In genomic region chr11:100828676-100829151, GRCm38 (mm10) we compare ENCODE assay signal across 10 mouse cellular contexts. TPM values are rescaled to one million over a fixed set of nuclear protein-coding genes. Genes with fewer than 3 reads are reported as not detected.
DNase-seq lines count a peak whose midpoint lies in the region; ATAC-seq and TF ChIP-seq lines count a peak whose summit lies in the region.
"Had no signal": no experiment of that assay in that cellular context is flagged by ENCODE, and none has a peak within 500 bp of the region (broad histone marks: within the 10 kb centered on the region; RNA-seq: fewer than 3 reads in every experiment).

No protein-coding gene starts in this region.

- intact Hi-C loops in gastrocnemius, adult 2 months (cut with DNase I): no loop called here

- peak; percentile 55 for DNase-seq in gastrocnemius, adult 2 months
- no peak for DNase-seq in gastrocnemius, postnatal 10 days
- no peak for DNase-seq in G1E (ENCODE audit: low spot score)
- peak; percentile 59 to 61 for DNase-seq in cerebellum, postnatal 25 days
- no peak for DNase-seq in ovary, postnatal 10 days (ENCODE audit: low spot score)
- DNase-seq in embryo, embryonic 11 days: no peak
- DNase-seq in right cerebral cortex, adult 18-20 months: no peak
- DNase-seq: layer of hippocampus, postnatal 36 days had no signal

- no peaks in the 10 kb centered on the region for H3K9me3 ChIP-seq in G1E (replicated peaks)
- no peaks in the 10 kb centered on the region for H3K9me3 ChIP-seq in liver, embryonic 12.5 days (replicated peaks)
- H3K9me3 ChIP-seq: midbrain, embryonic 12.5 days had no signal

- peak overlapping the region; percentile 45 for H3K4me3 ChIP-seq in gastrocnemius, adult 2 months
- H3K4me3 ChIP-seq in G1E (ENCODE audit: low read depth, low read length): peak overlapping the region; percentile 33; the same call in 1 of the 2 replicates
- no peak overlapping the region for H3K4me3 ChIP-seq in liver, embryonic 12.5 days
- H3K4me3 ChIP-seq: midbrain, embryonic 12.5 days had no signal

- no peaks in the 10 kb centered on the region for H3K27me3 ChIP-seq in G1E (ENCODE audit: insufficient read depth, low read length)
- H3K27me3 ChIP-seq in liver, embryonic 12.5 days (replicated peaks): no peaks in the 10 kb centered on the region
- H3K27me3 ChIP-seq: midbrain, embryonic 12.5 days had no signal

- peaks cover 85% of the 10 kb centered on the region for H3K36me3 ChIP-seq in G1E (replicated peaks)
- 0 out of 2 replicates have a peak, but pooled peaks cover 12% of the 10 kb centered on the region for H3K36me3 ChIP-seq in liver, embryonic 12.5 days
- H3K36me3 ChIP-seq: midbrain, embryonic 12.5 days had no signal

- H3K4me1 ChIP-seq in G1E (ENCODE audit: insufficient read depth, low read depth, low read length): peaks cover 79% of the 10 kb centered on the region
- peaks cover 81% of the 10 kb centered on the region for H3K4me1 ChIP-seq in liver, embryonic 12.5 days

- H3K27ac ChIP-seq in gastrocnemius, adult 2 months: peak overlapping the region; percentile 85
- peak overlapping the region; percentile 51; the same call in 1 of the 2 replicates for H3K27ac ChIP-seq in liver, embryonic 12.5 days
- H3K27ac ChIP-seq: midbrain, embryonic 12.5 days had no signal

- no peak overlapping the region for H3K9ac ChIP-seq in liver, embryonic 12.5 days
- H3K9ac ChIP-seq: midbrain, embryonic 12.5 days had no signal

- peak; percentile 58 for ATAC-seq in G1E (ENCODE audit: extremely low read depth, insufficient number of reproducible peaks, low FRiP score, poor library complexity, severe bottlenecking)
- no peak for ATAC-seq in liver, embryonic 12.5 days

- H3K4me2 ChIP-seq in liver, embryonic 12.5 days: peak overlapping the region; percentile 19; the same call in 1 of the 2 replicates
- H3K4me2 ChIP-seq: midbrain, embryonic 12.5 days had no signal

- WGBS in liver, embryonic 12.5 days (ENCODE audit: insufficient replicate concordance): 54% methylated on average over 10 of the region's 10 CpGs

- no peak for TF ChIP-seq CTCF in gastrocnemius, adult 2 months (IDR thresholded peaks at IDR 0.05)
- TF ChIP-seq CTCF in G1E (IDR thresholded peaks at IDR 0.05; ENCODE audit: low read depth, low read length): no peak

RNA-seq across cellular contexts. Expression of gene Stat5b, which starts 21.8 kb away (rescaled TPM):
- 100 to 1,000 TPM; 139 to 145 TPM for total RNA-seq in gastrocnemius, adult 2 months (2021)
- 100 to 1,000 TPM; 107 to 114 TPM for total RNA-seq in gastrocnemius, postnatal 10 days (2021)
- total RNA-seq in G1E (2014; fragmentation: Nextera tagmentation): 91.4 and 93.0 TPM in 2 replicates
- total RNA-seq in G1E (2017): 52.2 and 55.9 TPM in 2 replicates
- polyA plus RNA-seq in G1E (2012): 65.8 and 73.5 TPM in 2 replicates
- polyA plus RNA-seq in liver, embryonic 12.5 days (2016; fragmentation: Nextera tagmentation; extraction: Ambion mirVana): 31.6 and 33.7 TPM in 2 replicates

RNA-seq across cellular contexts. Expression of gene Stat5a, which starts 30.4 kb away (rescaled TPM):
- total RNA-seq in gastrocnemius, adult 2 months (2021): 10 to 100 TPM; 11.7 to 15.8 TPM
- total RNA-seq in gastrocnemius, postnatal 10 days (2021): 10 to 100 TPM; 29.6 to 32.7 TPM
- 161 and 162 TPM in 2 replicates for total RNA-seq in G1E (2014; fragmentation: Nextera tagmentation)
- total RNA-seq in G1E (2017): 106 and 112 TPM in 2 replicates
- polyA plus RNA-seq in G1E (2012): 157 and 161 TPM in 2 replicates
- polyA plus RNA-seq in liver, embryonic 12.5 days (2016; fragmentation: Nextera tagmentation; extraction: Ambion mirVana): 16.0 and 17.7 TPM in 2 replicates

RNA-seq across cellular contexts. Expression of gene Ghdc, which starts 58.0 kb away (rescaled TPM):
- 1 to 10 TPM; 4.3 to 6.9 TPM for total RNA-seq in gastrocnemius, adult 2 months (2021)
- 1 to 10 TPM; 7.7 to 8.4 TPM for total RNA-seq in gastrocnemius, postnatal 10 days (2021)
- total RNA-seq in G1E (2014; fragmentation: Nextera tagmentation): 6.0 and 6.3 TPM in 2 replicates
- total RNA-seq in G1E (2017): 3.6 and 4.4 TPM in 2 replicates
- 3.8 and 3.9 TPM in 2 replicates for polyA plus RNA-seq in G1E (2012)
- polyA plus RNA-seq in liver, embryonic 12.5 days (2016; fragmentation: Nextera tagmentation; extraction: Ambion mirVana): 2.1 and 2.4 TPM in 2 replicates

Comparison
In these comparisons a context has a peak if more than half of its experiments do, and no peak if none do; other contexts are left out.
1. DNase-seq: peak in gastrocnemius, adult 2 months (single experiment) and cerebellum, postnatal 25 days (2 of 2); none in gastrocnemius, postnatal 10 days (single experiment), G1E (single experiment), ovary, postnatal 10 days (single experiment), embryo, embryonic 11 days (single experiment) and right cerebral cortex, adult 18-20 months (single experiment).